Mouse (Mus musculus) spleen, adult 2 months (tissue): ENCODE data around the gene Hsfy2.

Source experiments
- CTCF ChIP-seq: fragments of 200-500 bp; IDR thresholded peaks from 2 replicates; pipeline ENCODE4 v1.5.1; 2011; ENCODE audit warnings: mild to moderate bottlenecking, inconsistent platforms; ENCODE audit not compliant: insufficient read depth, insufficient read length, insufficient replicate concordance; ENCODE audit errors: extremely low read depth
- POLR2A ChIP-seq: fragments of 200-500 bp; IDR thresholded peaks from 2 replicates; pipeline ENCODE4 v1.6.1; 2011; ENCODE audit warnings: low read depth, low read length, inconsistent platforms

GRCm38 (mm10) chr1:56624304-56624703 is 12.9 kb downstream of the Hsfy2 start:
- no peak for TF ChIP-seq POLR2A
- no peak for TF ChIP-seq CTCF
